8 mouse cellular contexts compared by ENCODE assay signal in the genomic region with DNA sequence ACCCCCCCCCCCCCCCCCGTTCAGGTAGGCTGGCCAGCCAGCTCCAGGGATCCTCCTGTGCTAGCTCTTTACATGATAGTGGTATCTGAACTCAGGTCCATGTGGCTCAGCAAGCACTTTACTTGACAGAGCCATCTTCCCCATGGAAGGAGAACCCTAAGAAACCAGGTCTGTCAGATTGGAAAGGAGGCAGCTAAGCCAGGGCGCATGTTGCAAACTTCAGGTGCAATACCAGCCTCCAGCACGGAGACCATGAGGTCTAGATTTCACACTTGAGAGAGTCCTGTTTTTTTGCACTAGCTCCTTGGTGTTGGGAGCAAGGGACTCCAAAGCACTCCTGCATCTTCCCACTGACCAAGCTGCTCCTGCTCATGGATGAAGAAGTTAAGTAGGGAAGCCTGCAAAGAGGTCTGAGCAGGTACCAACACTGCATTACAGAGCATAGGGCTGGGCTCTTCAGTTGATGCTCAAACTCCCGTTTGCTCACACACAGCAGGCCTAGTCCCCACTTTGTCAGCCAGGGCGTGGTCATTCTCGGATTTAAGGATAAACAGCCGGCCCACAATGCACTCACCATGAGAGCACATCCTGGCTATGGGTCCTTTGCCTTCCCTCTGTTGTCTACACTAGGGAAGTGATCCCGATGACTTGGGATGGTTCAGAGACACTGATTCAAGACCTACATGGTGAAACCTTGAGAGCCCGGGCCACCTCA. TPM values are rescaled to one million over a fixed set of nuclear protein-coding genes. Genes with fewer than 3 reads are reported as not detected.
DNase-seq lines count a peak whose midpoint lies in the region; ATAC-seq lines count a peak whose summit lies in the region.

No protein-coding gene starts in this region.

- no peak for DNase-seq in kidney, postnatal 14 days
- DNase-seq in ES-CJ7 (ENCODE audit: low read depth, low spot score), result peak; percentile 50
- no peak for DNase-seq in forebrain, embryonic 10.5 days (ENCODE audit: extremely low spot score, low spot score)
- no peak for DNase-seq in gastrocnemius, postnatal 14 days
- no peak for DNase-seq in left cerebral cortex, adult 18-20 months (ENCODE audit: low spot score in 2 of 2)

- intact Hi-C loops in gastrocnemius, postnatal 14 days (cut with DNase I; ENCODE audit: low total_unique reads), result no loop called here

- no peaks in the 10 kb centered on the region for H3K27me3 ChIP-seq in kidney, embryonic 14.5 days (ENCODE audit: control insufficient read depth, insufficient read depth, low read length)
- H3K27me3 ChIP-seq in forebrain, embryonic 10.5 days (ENCODE audit: poor library complexity, severe bottlenecking), result peaks cover 8% of the 10 kb centered on the region
- peaks cover 4% of the 10 kb centered on the region; the same call in 1 of the 2 replicates for H3K27me3 ChIP-seq in limb, embryonic 13.5 days
- H3K27me3 ChIP-seq in stomach, embryonic 14.5 days (ENCODE audit: control insufficient read depth, insufficient read depth, low read length), result no peaks in the 10 kb centered on the region

- H3K36me3 ChIP-seq in kidney, embryonic 14.5 days (ENCODE audit: control insufficient read depth, insufficient read depth, low read length), result no peaks in the 10 kb centered on the region
- no peaks in the 10 kb centered on the region for H3K36me3 ChIP-seq in forebrain, embryonic 10.5 days (replicated peaks)
- H3K36me3 ChIP-seq in limb, embryonic 13.5 days, result no peaks in the 10 kb centered on the region
- no peaks in the 10 kb centered on the region for H3K36me3 ChIP-seq in stomach, embryonic 14.5 days (ENCODE audit: control insufficient read depth, insufficient read depth, low read length)

- H3K27ac ChIP-seq in kidney, embryonic 14.5 days (ENCODE audit: low read depth, low read length), result no peak overlapping the region
- peak overlapping the region; percentile 77; the same call in 1 of the 2 replicates for H3K27ac ChIP-seq in forebrain, embryonic 10.5 days
- no peak overlapping the region for H3K27ac ChIP-seq in limb, embryonic 13.5 days
- no peak overlapping the region for H3K27ac ChIP-seq in stomach, embryonic 14.5 days (ENCODE audit: low read length)

- peak; percentile 9; the same call in 1 of the 2 replicates for ATAC-seq in kidney, embryonic 14.5 days (ENCODE audit: low FRiP score, low TSS enrichment)
- no peak for ATAC-seq in limb, embryonic 13.5 days (ENCODE audit: low FRiP score, low read depth)
- ATAC-seq in stomach, embryonic 14.5 days (ENCODE audit: insufficient number of reproducible peaks, insufficient read depth, low FRiP score, low read depth), result peak; percentile 19; the same call in 1 of the 2 replicates

- peaks cover 12% of the 10 kb centered on the region for H3K4me1 ChIP-seq in kidney, embryonic 14.5 days (ENCODE audit: control insufficient read depth, insufficient read depth, low read length)
- H3K4me1 ChIP-seq in forebrain, embryonic 10.5 days, result peaks cover 21% of the 10 kb centered on the region
- peaks cover 8% of the 10 kb centered on the region; the same call in 1 of the 2 replicates for H3K4me1 ChIP-seq in limb, embryonic 13.5 days
- no peaks in the 10 kb centered on the region for H3K4me1 ChIP-seq in stomach, embryonic 14.5 days (ENCODE audit: control insufficient read depth, insufficient read depth, low read length)

- H3K9me3 ChIP-seq in kidney, embryonic 14.5 days (ENCODE audit: control insufficient read depth, low read length), result no peaks in the 10 kb centered on the region
- no peaks in the 10 kb centered on the region for H3K9me3 ChIP-seq in forebrain, embryonic 10.5 days
- H3K9me3 ChIP-seq in limb, embryonic 13.5 days, result no peaks in the 10 kb centered on the region
- H3K9me3 ChIP-seq in stomach, embryonic 14.5 days (ENCODE audit: control insufficient read depth, low read depth, low read length), result no peaks in the 10 kb centered on the region

- H3K4me3 ChIP-seq in kidney, embryonic 14.5 days (ENCODE audit: low read length), result peak overlapping the region; percentile 52
- peak overlapping the region; percentile 62 for H3K4me3 ChIP-seq in forebrain, embryonic 10.5 days
- peak overlapping the region; percentile 51 for H3K4me3 ChIP-seq in limb, embryonic 13.5 days
- H3K4me3 ChIP-seq in stomach, embryonic 14.5 days (ENCODE audit: low read depth, low read length), result peak overlapping the region; percentile 20; the same call in 1 of the 2 replicates

- 23% methylated on average over 9 of the region's 9 CpGs for WGBS in kidney, embryonic 14.5 days
- WGBS in forebrain, embryonic 10.5 days, result 21% methylated on average over 9 of the region's 9 CpGs
- WGBS in limb, embryonic 13.5 days, result 24% methylated on average over 9 of the region's 9 CpGs
- 31% methylated on average over 9 of the region's 9 CpGs for WGBS in stomach, embryonic 14.5 days

- 0 out of 2 replicates have a peak overlapping the region, but pooled peaks have one; percentile 40 for H3K9ac ChIP-seq in kidney, embryonic 14.5 days (ENCODE audit: low read depth, low read length)
- H3K9ac ChIP-seq in limb, embryonic 13.5 days, result peak overlapping the region; percentile 66
- no peak overlapping the region for H3K9ac ChIP-seq in stomach, embryonic 14.5 days (replicated peaks; ENCODE audit: low read depth, low read length)

- H3K4me2 ChIP-seq in kidney, embryonic 14.5 days (replicated peaks; ENCODE audit: low read depth, low read length), result peak overlapping the region; percentile 86
- H3K4me2 ChIP-seq in limb, embryonic 13.5 days (replicated peaks), result peak overlapping the region; percentile 89
- H3K4me2 ChIP-seq in stomach, embryonic 14.5 days (replicated peaks; ENCODE audit: low read depth, low read length), result peak overlapping the region; percentile 51

RNA-seq across cellular contexts. Expression of a gene that starts 0.8 kb away (rescaled TPM):
- polyA plus RNA-seq in kidney, embryonic 14.5 days (2014; fragmentation: Nextera tagmentation; extraction: Ambion mirVana), result 1.2 and 1.6 TPM in 2 replicates
- 3.5 and 4.3 TPM in 2 replicates for polyA plus RNA-seq in forebrain, embryonic 10.5 days (2016; fragmentation: Nextera tagmentation; extraction: Ambion mirVana)
- polyA plus RNA-seq in limb, embryonic 13.5 days (2015; fragmentation: Nextera tagmentation; extraction: Ambion mirVana), result 0.48 and 0.59 TPM in 2 replicates
- 0.50 and 0.62 TPM in 2 replicates for polyA plus RNA-seq in stomach, embryonic 14.5 days (2014; fragmentation: Nextera tagmentation; extraction: Ambion mirVana)
- 10 to 100 TPM; 10.0 to 12.5 TPM for total RNA-seq in gastrocnemius, postnatal 14 days (2021)
- total RNA-seq in left cerebral cortex, adult 18-20 months (2021), result 10 to 100 TPM; 15.4 to 16.8 TPM

RNA-seq across cellular contexts. Expression of a gene that starts 10.2 kb away (rescaled TPM):
- polyA plus RNA-seq in kidney, embryonic 14.5 days (2014; fragmentation: Nextera tagmentation; extraction: Ambion mirVana), result 3.0 and 3.3 TPM in 2 replicates
- polyA plus RNA-seq in forebrain, embryonic 10.5 days (2016; fragmentation: Nextera tagmentation; extraction: Ambion mirVana), result 4.5 and 6.7 TPM in 2 replicates
- 1.3 and 1.8 TPM in 2 replicates for polyA plus RNA-seq in limb, embryonic 13.5 days (2015; fragmentation: Nextera tagmentation; extraction: Ambion mirVana)
- polyA plus RNA-seq in stomach, embryonic 14.5 days (2014; fragmentation: Nextera tagmentation; extraction: Ambion mirVana), result 7.9 and 10.1 TPM in 2 replicates
- 1 to 10 TPM; 2.5 to 2.7 TPM for total RNA-seq in gastrocnemius, postnatal 14 days (2021)
- 10 to 100 TPM; 10.2 to 10.7 TPM for total RNA-seq in left cerebral cortex, adult 18-20 months (2021)
